Mouse (Mus musculus) ES-Bruce4 (cell line): Measurements from ENCODE around the gene Glipr1l2. TPM values are rescaled to one million over a fixed set of nuclear protein-coding genes. Genes with fewer than 3 reads are reported as not detected.
"Not testable (repeated sequence)": the region's sequence is repeated elsewhere in the genome, so short reads cannot be mapped to it uniquely, and the experiment has no call there.

ENCODE experiments used
- H3K27ac ChIP-seq: 2 replicates; pipeline ENCODE4 v1.5.1; 2012; ENCODE audit warnings: low read length, inconsistent platforms; ENCODE audit not compliant: insufficient read depth
- H3K27me3 ChIP-seq: 2 replicates; pipeline ENCODE4 v1.6.1; 2012; ENCODE audit warnings: mild to moderate bottlenecking, low read length, inconsistent platforms; ENCODE audit not compliant: control insufficient read depth, poor library complexity, insufficient read depth, severe bottlenecking
- H3K36me3 ChIP-seq: 2 replicates; pipeline ENCODE4 v1.6.1; 2012; ENCODE audit warnings: inconsistent platforms, mild to moderate bottlenecking, low read length, moderate library complexity; ENCODE audit not compliant: control insufficient read depth, poor library complexity, insufficient read depth, severe bottlenecking
- H3K4me1 ChIP-seq: one replicate; pipeline ENCODE4 v1.8.1; 2011; ENCODE audit warnings: low read length; ENCODE audit not compliant: control insufficient read depth, insufficient read depth
- H3K4me3 ChIP-seq: 2 replicates; pipeline ENCODE4 v1.5.1; 2011; ENCODE audit warnings: low read depth, mild to moderate bottlenecking, low read length
- H3K9ac ChIP-seq: 2 replicates; pipeline ENCODE4 v1.6.1; 2012; ENCODE audit warnings: low read depth, mild to moderate bottlenecking, inconsistent platforms; ENCODE audit not compliant: poor library complexity, severe bottlenecking
- H3K9me3 ChIP-seq: replicated peaks from 2 replicates; pipeline ENCODE4 v1.6.1; 2012; ENCODE audit warnings: mild to moderate bottlenecking, low read length, inconsistent platforms; ENCODE audit not compliant: control insufficient read depth, poor library complexity, insufficient read depth, severe bottlenecking
- CTCF ChIP-seq: IDR thresholded peaks from one replicate; pipeline ENCODE4 v1.8.1; 2011; ENCODE audit warnings: low read depth, low read length
- EP300 ChIP-seq: IDR thresholded peaks from 2 replicates; pipeline ENCODE4 v1.6.1; 2011; ENCODE audit warnings: low read depth, low read length; ENCODE audit not compliant: insufficient read depth
- POLR2A ChIP-seq: IDR thresholded peaks from one replicate; pipeline ENCODE4 v1.8.1; 2011; ENCODE audit warnings: low read length; ENCODE audit not compliant: insufficient read depth
- polyA plus RNA-seq: library from polyadenylated mRNA; stranded (reverse); fragments of >200 nt; gene quantifications from 2 replicates; pipeline ENCODE4 v1.2.4, GENCODE M21; 2011; ENCODE audit warnings: low read depth; ENCODE audit not compliant: missing spikeins, insufficient read depth, insufficient read length

Gene Glipr1l2
- not detected in 2 replicates for polyA plus RNA-seq

GRCm38 (mm10) chr10:112083157-112083556 lies at the start of gene Glipr1l2:
Gene Glipr1l2 (plus strand): TSS chr10:112083354.
- Histone ChIP-seq H3K4me3 (no peak within 1 kb of the TSS), H3K4me1 (no peaks in the 10 kb centered on the region), H3K27ac (no peak within 1 kb of the TSS), H3K9ac (no peak within 1 kb of the TSS), H3K27me3 (no peaks in the 10 kb centered on the region), H3K9me3 (no peaks in the 10 kb centered on the region), H3K36me3 (no peaks in the 10 kb centered on the region)
- TF ChIP-seq EP300 (no peak), CTCF (no peak), POLR2A (no peak)

GRCm38 (mm10) chr10:112043523-112043922 lies 39.6 kb upstream of the Glipr1l2 start:
- H3K4me3 ChIP-seq, H3K27ac ChIP-seq, H3K4me1 ChIP-seq, H3K36me3 ChIP-seq, H3K27me3 ChIP-seq, H3K9ac ChIP-seq, H3K9me3 ChIP-seq: not testable (repeated sequence)

GRCm38 (mm10) chr10:112044283-112044682 lies 38.9 kb upstream of the Glipr1l2 start:
- not testable (repeated sequence) for H3K27ac ChIP-seq, H3K4me1 ChIP-seq, H3K36me3 ChIP-seq, H3K9me3 ChIP-seq, H3K27me3 ChIP-seq, H3K4me3 ChIP-seq, H3K9ac ChIP-seq

GRCm38 (mm10) chr10:112051220-112051619 lies 31.9 kb upstream of the Glipr1l2 start:
- TF ChIP-seq POLR2A (no peak), CTCF (no peak), EP300 (no peak)
- peaks cover 4% of the 10 kb centered on the region for H3K9me3 ChIP-seq
- no peaks in the 10 kb centered on the region for H3K4me1 ChIP-seq
- H3K27me3 ChIP-seq: no peaks in the 10 kb centered on the region
- no peak overlapping the region for H3K4me3 ChIP-seq
- H3K27ac ChIP-seq: no peak overlapping the region
- no peaks in the 10 kb centered on the region for H3K36me3 ChIP-seq
- no peak overlapping the region for H3K9ac ChIP-seq

- H3K4me1 ChIP-seq, H3K4me3 ChIP-seq, H3K27me3 ChIP-seq, H3K36me3 ChIP-seq, H3K9me3 ChIP-seq, H3K9ac ChIP-seq, H3K27ac ChIP-seq: not testable (repeated sequence)
Observed at GRCm38 (mm10) chr10:112051956-112052355, 31.2 kb upstream of the Glipr1l2 start.

GRCm38 (mm10) chr10:112059702-112060582 lies 23.2 kb upstream of the Glipr1l2 start, which contains the start of gene Glipr1l1:
Gene Glipr1l1 (plus strand): TSS chr10:112060189.
- Histone ChIP-seq H3K27ac (no peak within 1 kb of the TSS), H3K9ac (no peak within 1 kb of the TSS), H3K4me3 (no peak within 1 kb of the TSS), H3K4me1 (no peaks in the 10 kb centered on the region), H3K27me3 (no peaks in the 10 kb centered on the region), H3K9me3 (no peaks in the 10 kb centered on the region; the same call in 1 of the 2 replicates), H3K36me3 (no peaks in the 10 kb centered on the region)
- no peak for TF ChIP-seq POLR2A
- peak; percentile 34 for TF ChIP-seq CTCF

- H3K27me3 ChIP-seq, H3K27ac ChIP-seq, H3K9me3 ChIP-seq, H3K9ac ChIP-seq, H3K4me1 ChIP-seq, H3K4me3 ChIP-seq, H3K36me3 ChIP-seq: not testable (repeated sequence)
Observed at GRCm38 (mm10) chr10:112060583-112060934, 22.6 kb upstream of the Glipr1l2 start.
